Mouse (Mus musculus) naive thymus-derived CD4-positive, alpha-beta T cell, adult 2 months (primary cell): ENCODE measurements at regions not wholly inside any gene's neighbourhood (a gene's known extent, or its start where the extent isn't known, plus 50 kb on each side); places are given as distances from the start of the nearest gene placed in this dataset.
"Not testable (repeated sequence)": the region's sequence is repeated elsewhere in the genome, so short reads cannot be mapped to it uniquely, and the experiment has no call there.

Experiments used
- DNase-seq: peaks from one replicate; pipeline ENCODE4 v3.0.0-alpha.2; 2011; ENCODE audit warnings: low read depth

DNA sequence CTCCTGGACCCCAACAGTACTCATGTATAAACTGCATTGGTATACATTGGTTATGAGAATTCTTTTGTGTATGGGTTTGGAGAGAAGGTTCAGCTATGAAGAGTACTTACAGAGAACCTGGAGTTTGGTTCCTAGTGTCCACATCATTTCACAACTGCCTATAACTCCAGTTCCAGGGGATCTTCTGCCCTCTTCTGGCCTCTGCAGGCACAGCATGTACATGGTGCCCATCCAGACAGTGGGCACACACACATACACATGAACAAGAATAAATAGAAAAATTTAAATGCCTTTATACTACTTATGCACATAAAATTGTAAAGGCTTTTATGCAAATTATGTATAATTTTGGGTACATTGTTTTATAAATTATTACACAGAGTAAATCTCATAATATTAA lies 59.9 kb upstream of the Spon1 start:
- no peak for DNase-seq

DNA sequence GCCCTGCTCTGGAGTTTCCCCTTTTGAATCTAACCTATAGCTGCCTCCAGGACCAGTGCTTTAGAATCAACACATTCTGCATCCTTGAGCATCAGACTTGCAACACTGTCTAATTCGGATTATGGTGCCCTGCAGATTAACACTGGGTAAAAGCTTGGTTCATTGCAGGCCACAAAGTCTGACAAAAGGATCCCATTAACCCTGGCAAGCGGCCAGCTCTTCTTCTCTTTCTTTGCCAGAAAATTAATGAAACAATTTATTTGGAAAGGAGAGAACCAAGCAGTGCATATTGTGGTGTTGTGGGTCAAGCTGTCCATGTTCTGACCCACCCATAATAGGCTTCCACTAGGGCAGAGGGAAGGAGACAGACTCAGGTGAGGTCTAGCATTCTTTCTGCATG lies 58.2 kb upstream of the Spon1 start:
- DNase-seq, result no peak

GRCm38 (mm10) chr7:113710541-113711270 lies 55.1 kb upstream of the Spon1 start:
- DNase-seq, result no peak

DNA sequence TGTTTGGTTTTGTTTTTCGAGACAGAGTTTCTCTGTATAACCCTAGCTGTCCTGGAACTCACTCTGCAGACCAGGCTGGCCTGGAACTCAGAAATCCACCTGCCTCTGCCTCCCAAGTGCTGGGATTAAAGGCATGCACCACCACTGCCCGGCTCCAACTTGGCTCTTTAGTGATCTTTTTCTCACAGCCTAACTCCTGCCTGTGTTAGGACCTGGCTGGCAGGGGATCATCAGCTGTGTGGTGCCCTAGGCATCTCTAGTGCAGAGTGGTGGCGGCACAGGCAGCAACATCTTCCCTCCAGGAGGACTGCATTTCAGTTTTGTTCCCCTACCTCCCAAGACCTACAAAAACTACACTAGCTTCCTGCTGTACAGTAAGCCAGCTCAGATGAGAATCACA lies 54.4 kb upstream of the Spon1 start:
- DNase-seq, result not testable (repeated sequence)
